Mouse (Mus musculus) lung, embryonic 16.5 days (tissue): ENCODE measurements around the gene Calhm6. TPM values are rescaled to one million over a fixed set of nuclear protein-coding genes. Genes with fewer than 3 reads are reported as not detected.

Source experiments
- ATAC-seq: fragments of 200-750 bp; cut with Nextera tagmentation; 2 replicates; pipeline ENCODE4 v1.8.0; 2017; ENCODE audit warnings: low read depth, mild to moderate bottlenecking, moderate library complexity
- H3K27ac ChIP-seq: fragments of 300-500 bp; sonication (generic); 2 replicates; pipeline ENCODE4 v1.5.1; 2014; ENCODE audit warnings: mild to moderate bottlenecking, control low read depth, low read length
- H3K27me3 ChIP-seq: fragments of 300-500 bp; sonication (generic); 2 replicates; pipeline ENCODE4 v1.6.1; 2014; ENCODE audit warnings: low read depth, low read length, mixed read lengths; ENCODE audit not compliant: control insufficient read depth, insufficient read depth
- H3K36me3 ChIP-seq: fragments of 300-500 bp; sonication (generic); 2 replicates; pipeline ENCODE4 v1.6.1; 2014; ENCODE audit warnings: low read length; ENCODE audit not compliant: control insufficient read depth, insufficient read depth
- H3K4me1 ChIP-seq: fragments of 300-500 bp; sonication (generic); replicated peaks from 2 replicates; pipeline ENCODE4 v1.6.1; 2014; ENCODE audit warnings: low read length, mixed read lengths; ENCODE audit not compliant: control insufficient read depth, insufficient read depth
- H3K4me2 ChIP-seq: fragments of 300-500 bp; sonication (generic); 2 replicates; pipeline ENCODE4 v1.6.1; 2014; ENCODE audit warnings: low read depth, low read length, control low read depth
- H3K4me3 ChIP-seq: fragments of 300-500 bp; sonication (generic); 2 replicates; pipeline ENCODE4 v1.5.1; 2014; ENCODE audit warnings: mild to moderate bottlenecking, low read length, control low read depth
- H3K9ac ChIP-seq: fragments of 300-500 bp; sonication (generic); 2 replicates; pipeline ENCODE4 v1.6.1; 2014; ENCODE audit warnings: low read length, control low read depth
- H3K9me3 ChIP-seq: fragments of 300-500 bp; sonication (generic); 2 replicates; pipeline ENCODE4 v1.6.1; 2016; ENCODE audit warnings: low read length; ENCODE audit not compliant: control insufficient read depth
- WGBS: fragments of 180-500 bp; shearing (Covaris S2); extraction: QIAGEN DNeasy Blood & Tissue Kit; methylation state at CpG from one replicate; pipeline ENCODE4 v1.1.7; 2014; 5-methylcytosine and 5-hydroxymethylcytosine counted together
- polyA plus RNA-seq: library from polyadenylated mRNA; unstranded; fragments of >200 nt; fragmentation: Nextera tagmentation; extraction: Ambion mirVana; gene quantifications from 2 replicates; pipeline ENCODE4 v1.2.1, GENCODE M21; 2015

The Calhm6 gene
- 1.1 and 1.8 TPM in 2 replicates for polyA plus RNA-seq

GRCm38 (mm10) chr10:34127392-34128378 lies at the start of gene Calhm6:
TSS of gene Calhm6 (minus strand) at chr10:34127984.
- Histone ChIP-seq H3K4me2 (peak within 1 kb of the TSS; percentile 95), H3K4me3 (peak within 1 kb of the TSS; percentile 62), H3K9me3 (no peaks in the 10 kb centered on the region), H3K27me3 (no peaks in the 10 kb centered on the region), H3K27ac (no peak within 1 kb of the TSS), H3K4me1 (no peaks in the 10 kb centered on the region; the same call in 1 of the 2 replicates), H3K9ac (peak within 1 kb of the TSS; percentile 66), H3K36me3 (no peaks in the 10 kb centered on the region)
- ATAC-seq: peak; percentile 80
- WGBS: 13% methylated on average over 44 of the region's 44 CpGs

- no peaks in the 10 kb centered on the region for H3K36me3 ChIP-seq
- no peaks in the 10 kb centered on the region for H3K9me3 ChIP-seq
- no peak overlapping the region for H3K9ac ChIP-seq
- no peak overlapping the region for H3K27ac ChIP-seq
- no peaks in the 10 kb centered on the region for H3K27me3 ChIP-seq
- H3K4me2 ChIP-seq: no peak overlapping the region
- H3K4me1 ChIP-seq: no peaks in the 10 kb centered on the region
- H3K4me3 ChIP-seq: no peak overlapping the region
- 38% methylated on average over 8 of the region's 8 CpGs for WGBS
- no peak for ATAC-seq
These were observed 48.3 kb upstream of the Calhm6 start for GRCm38 (mm10) chr10:34175870-34176606.

- ATAC-seq: no peak
- Histone ChIP-seq H3K9me3 (no peaks in the 10 kb centered on the region), H3K36me3 (no peaks in the 10 kb centered on the region), H3K4me1 (no peaks in the 10 kb centered on the region), H3K27me3 (no peaks in the 10 kb centered on the region), H3K4me2 (no peak overlapping the region), H3K27ac (no peak overlapping the region), H3K4me3 (no peak overlapping the region), H3K9ac (no peak overlapping the region)
- 68% methylated on average over 4 of the region's 4 CpGs for WGBS
These were observed 45.0 kb upstream of the Calhm6 start for GRCm38 (mm10) chr10:34172663-34173282.

GRCm38 (mm10) chr10:34171660-34172059 lies 43.9 kb upstream of the Calhm6 start:
- ATAC-seq: no peak
- no peak overlapping the region for H3K4me3 ChIP-seq
- no peaks in the 10 kb centered on the region for H3K4me1 ChIP-seq
- H3K36me3 ChIP-seq: no peaks in the 10 kb centered on the region
- no peak overlapping the region for H3K27ac ChIP-seq
- WGBS: 72% methylated on average over 4 of the region's 4 CpGs
- no peaks in the 10 kb centered on the region for H3K27me3 ChIP-seq
- H3K4me2 ChIP-seq: no peak overlapping the region
- no peaks in the 10 kb centered on the region for H3K9me3 ChIP-seq
- H3K9ac ChIP-seq: no peak overlapping the region

- no peaks in the 10 kb centered on the region for H3K36me3 ChIP-seq
- no peaks in the 10 kb centered on the region for H3K27me3 ChIP-seq
- no peak overlapping the region for H3K9ac ChIP-seq
- no peak for ATAC-seq
- WGBS: 81% methylated on average over 3 of the region's 3 CpGs
- H3K4me2 ChIP-seq: no peak overlapping the region
- H3K4me3 ChIP-seq: no peak overlapping the region
- H3K4me1 ChIP-seq: no peaks in the 10 kb centered on the region
- H3K9me3 ChIP-seq: no peaks in the 10 kb centered on the region
- H3K27ac ChIP-seq: no peak overlapping the region
These were observed 43.4 kb upstream of the Calhm6 start for GRCm38 (mm10) chr10:34171191-34171590.

- Histone ChIP-seq H3K9ac (no peak overlapping the region), H3K4me1 (no peaks in the 10 kb centered on the region), H3K36me3 (no peaks in the 10 kb centered on the region), H3K27me3 (no peaks in the 10 kb centered on the region), H3K4me2 (no peak overlapping the region), H3K27ac (no peak overlapping the region), H3K9me3 (no peaks in the 10 kb centered on the region), H3K4me3 (no peak overlapping the region)
- WGBS: 65% methylated on average over 2 of the region's 2 CpGs
- no peak for ATAC-seq
These were observed 39.2 kb upstream of the Calhm6 start for GRCm38 (mm10) chr10:34166971-34167370.

- Histone ChIP-seq H3K27ac (no peak overlapping the region), H3K27me3 (no peaks in the 10 kb centered on the region), H3K9ac (no peak overlapping the region), H3K4me3 (no peak overlapping the region), H3K4me1 (no peaks in the 10 kb centered on the region), H3K36me3 (peaks cover 8% of the 10 kb centered on the region), H3K9me3 (no peaks in the 10 kb centered on the region), H3K4me2 (no peak overlapping the region)
- WGBS: 80% methylated on average over 12 of the region's 12 CpGs
- ATAC-seq: no peak
These were observed 28.2 kb upstream of the Calhm6 start for GRCm38 (mm10) chr10:34155796-34156554.

GRCm38 (mm10) chr10:34151827-34152226 lies 24.0 kb upstream of the Calhm6 start:
- WGBS: 68% methylated on average over 3 of the region's 3 CpGs
- H3K27me3 ChIP-seq: no peaks in the 10 kb centered on the region
- H3K9me3 ChIP-seq: no peaks in the 10 kb centered on the region
- no peak for ATAC-seq
- no peak overlapping the region for H3K9ac ChIP-seq
- H3K27ac ChIP-seq: no peak overlapping the region
- peaks cover 7% of the 10 kb centered on the region for H3K36me3 ChIP-seq
- no peaks in the 10 kb centered on the region for H3K4me1 ChIP-seq
- H3K4me3 ChIP-seq: no peak overlapping the region
- no peak overlapping the region for H3K4me2 ChIP-seq
